Mouse (Mus musculus) hindbrain, embryonic 16.5 days (tissue): ENCODE measurements around the gene Pmm2. TPM values are rescaled to one million over a fixed set of nuclear protein-coding genes. Genes with fewer than 3 reads are reported as not detected.

Source experiments
- ATAC-seq: fragments of 200-750 bp; cut with Nextera tagmentation; 2 replicates; pipeline ENCODE4 v1.8.0; 2017; ENCODE audit warnings: moderate TSS enrichment, moderate library complexity
- H3K27ac ChIP-seq: fragments of 300-500 bp; sonication (generic); 2 replicates; pipeline ENCODE4 v1.5.1; 2014; ENCODE audit warnings: low read depth, mild to moderate bottlenecking, control low read depth, low read length, moderate library complexity
- H3K27me3 ChIP-seq: fragments of 300-500 bp; sonication (generic); replicated peaks from 2 replicates; pipeline ENCODE4 v1.6.1; 2014; ENCODE audit warnings: low read length; ENCODE audit not compliant: control insufficient read depth, insufficient read depth
- H3K36me3 ChIP-seq: fragments of 300-500 bp; sonication (generic); 2 replicates; pipeline ENCODE4 v1.6.1; 2014; ENCODE audit warnings: mild to moderate bottlenecking, low read length, moderate library complexity, mixed read lengths; ENCODE audit not compliant: control insufficient read depth, insufficient read depth
- H3K4me1 ChIP-seq: fragments of 300-500 bp; sonication (generic); 2 replicates; pipeline ENCODE4 v1.6.1; 2014; ENCODE audit warnings: low read depth, low read length; ENCODE audit not compliant: control insufficient read depth, insufficient read depth
- H3K4me2 ChIP-seq: fragments of 300-500 bp; sonication (generic); 2 replicates; pipeline ENCODE4 v1.6.1; 2014; ENCODE audit warnings: mild to moderate bottlenecking, low read length, control low read depth, moderate library complexity
- H3K4me3 ChIP-seq: fragments of 300-500 bp; sonication (generic); 2 replicates; pipeline ENCODE4 v1.5.1; 2014; ENCODE audit warnings: mild to moderate bottlenecking, low read length, control low read depth, moderate library complexity
- H3K9ac ChIP-seq: fragments of 300-500 bp; sonication (generic); 2 replicates; pipeline ENCODE4 v1.6.1; 2014; ENCODE audit warnings: low read depth, mild to moderate bottlenecking, control low read depth, low read length, moderate library complexity
- H3K9me3 ChIP-seq: fragments of 300-500 bp; sonication (generic); 2 replicates; pipeline ENCODE4 v1.6.1; 2014; ENCODE audit warnings: mild to moderate bottlenecking, low read length, moderate library complexity; ENCODE audit not compliant: control insufficient read depth
- WGBS: fragments of 180-500 bp; shearing (Covaris S2); extraction: QIAGEN DNeasy Blood & Tissue Kit; methylation state at CpG from one replicate; pipeline ENCODE4 v1.1.7; 2014; 5-methylcytosine and 5-hydroxymethylcytosine counted together
- polyA plus RNA-seq: library from polyadenylated mRNA; unstranded; fragments of >200 nt; fragmentation: Nextera tagmentation; extraction: Ambion mirVana; gene quantifications from 2 replicates; pipeline ENCODE4 v1.2.1, GENCODE M21; 2015

The Pmm2 gene
- polyA plus RNA-seq, 1 experiment from 2014 or later, result 33.1 TPM

GRCm38 (mm10) chr16:8666452-8666851 is 29.0 kb downstream of the Pmm2 start:
- Histone ChIP-seq H3K9ac (no peak overlapping the region), H3K4me1 (peaks cover 43% of the 10 kb centered on the region), H3K36me3 (peaks cover 7% of the 10 kb centered on the region; the same call in 1 of the 2 replicates), H3K9me3 (no peaks in the 10 kb centered on the region), H3K27me3 (no peaks in the 10 kb centered on the region), H3K4me2 (no peak overlapping the region), H3K4me3 (no peak overlapping the region), H3K27ac (no peak overlapping the region)
- 62% methylated on average over 2 of the region's 2 CpGs for WGBS
- ATAC-seq, result no peak

- Histone ChIP-seq H3K27ac (no peak overlapping the region), H3K36me3 (peaks cover 6% of the 10 kb centered on the region; the same call in 1 of the 2 replicates), H3K27me3 (no peaks in the 10 kb centered on the region), H3K4me2 (no peak overlapping the region), H3K9me3 (no peaks in the 10 kb centered on the region), H3K4me1 (peaks cover 43% of the 10 kb centered on the region), H3K4me3 (no peak overlapping the region), H3K9ac (no peak overlapping the region)
- ATAC-seq, result no peak
- WGBS, result 81% methylated on average over 7 of the region's 7 CpGs
Measured at GRCm38 (mm10) chr16:8667261-8667660, 29.8 kb downstream of the Pmm2 start.

GRCm38 (mm10) chr16:8667814-8668213 is 30.3 kb downstream of the Pmm2 start:
- Histone ChIP-seq H3K9me3 (no peaks in the 10 kb centered on the region), H3K27me3 (no peaks in the 10 kb centered on the region), H3K4me2 (no peak overlapping the region), H3K4me3 (no peak overlapping the region), H3K4me1 (peaks cover 43% of the 10 kb centered on the region), H3K9ac (no peak overlapping the region), H3K36me3 (peaks cover under 1% of the 10 kb centered on the region; the same call in 1 of the 2 replicates), H3K27ac (no peak overlapping the region)
- ATAC-seq, result no peak
- WGBS, result 63% methylated on average over 4 of the region's 4 CpGs

- H3K27ac ChIP-seq, result no peak overlapping the region
- H3K36me3 ChIP-seq, result no peaks in the 10 kb centered on the region
- peaks cover 43% of the 10 kb centered on the region for H3K4me1 ChIP-seq
- H3K4me3 ChIP-seq, result no peak overlapping the region
- ATAC-seq, result no peak
- peak overlapping the region; percentile 28; the same call in 1 of the 2 replicates for H3K9ac ChIP-seq
- no peak overlapping the region; the same call in 1 of the 2 replicates for H3K4me2 ChIP-seq
- H3K9me3 ChIP-seq, result no peaks in the 10 kb centered on the region
- WGBS, result 35% methylated on average over 2 of the region's 2 CpGs
- H3K27me3 ChIP-seq, result no peaks in the 10 kb centered on the region
Measured at GRCm38 (mm10) chr16:8668386-8668785, 30.9 kb downstream of the Pmm2 start.

DNA sequence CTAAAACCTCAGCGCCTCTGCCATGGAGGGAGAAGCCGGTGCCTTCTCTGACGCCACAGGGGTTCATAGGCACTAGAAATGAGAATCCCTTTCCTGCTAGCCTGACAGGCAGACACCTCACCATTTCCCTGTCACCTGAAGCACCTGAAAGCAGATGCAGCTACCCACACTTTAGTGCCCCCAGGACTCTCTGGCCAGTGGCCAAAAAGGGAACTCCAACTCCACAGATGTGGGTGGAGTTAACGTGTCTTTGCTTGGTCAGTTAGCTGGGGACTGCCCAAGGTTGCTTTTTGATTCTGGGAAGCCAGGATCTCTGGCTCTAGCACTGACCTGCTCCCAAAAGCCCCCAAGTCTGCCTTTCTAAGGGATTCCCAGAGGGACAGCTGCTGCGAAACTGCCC is 32.0 kb downstream of the Pmm2 start:
- peaks cover 40% of the 10 kb centered on the region for H3K4me1 ChIP-seq
- ATAC-seq, result no peak
- WGBS, result 47% methylated on average over 5 of the region's 5 CpGs

DNA sequence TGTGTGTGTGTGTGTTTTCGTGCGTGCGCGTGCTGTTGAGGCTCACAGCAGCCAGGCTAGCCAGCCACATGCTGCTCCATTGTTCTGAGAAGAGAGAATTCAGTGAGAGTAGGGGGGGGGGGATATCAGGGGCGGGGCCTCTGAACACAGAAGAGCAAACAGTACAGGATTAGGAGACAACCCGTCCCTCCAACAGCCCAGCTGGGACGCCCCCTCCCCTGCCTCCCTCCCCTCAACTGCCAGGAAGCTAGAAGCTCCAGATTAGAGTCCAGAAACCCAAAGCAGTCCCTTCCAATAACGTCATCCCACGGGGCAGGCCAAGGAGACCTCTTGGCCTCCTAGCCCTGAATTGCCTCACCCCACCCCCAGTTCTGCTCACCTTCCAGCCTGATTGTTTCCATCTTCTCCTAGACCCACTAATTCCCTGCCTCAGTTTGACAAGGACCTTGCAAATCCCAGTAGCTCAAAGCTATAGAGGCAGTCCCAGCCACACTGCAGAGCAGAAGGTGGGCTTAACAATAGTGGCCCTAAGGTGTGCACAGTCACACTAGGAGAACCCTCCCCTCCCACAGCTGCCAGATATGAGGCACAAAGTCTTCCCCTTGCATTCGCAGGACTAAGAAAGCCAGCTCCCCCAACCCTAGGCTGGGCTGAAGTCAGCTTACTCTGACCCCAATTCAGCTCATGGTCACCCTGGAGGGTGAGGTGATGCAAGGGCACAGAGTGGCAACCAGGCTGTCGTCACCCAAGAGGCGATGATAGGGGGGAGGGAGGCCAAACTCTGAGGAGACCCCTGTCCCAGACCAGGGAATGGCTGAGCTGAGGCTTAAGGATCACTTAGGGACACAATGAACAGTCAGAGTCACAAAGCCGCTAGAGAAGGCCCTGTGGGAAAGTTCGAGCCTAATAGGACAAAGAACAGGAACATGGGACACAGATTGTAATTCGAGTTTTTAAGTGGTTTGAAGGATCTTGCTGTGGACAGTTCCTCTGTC is 32.9 kb downstream of the Pmm2 start:
- Histone ChIP-seq H3K36me3 (no peaks in the 10 kb centered on the region), H3K9ac (peak overlapping the region; percentile 87), H3K4me3 (peak overlapping the region; percentile 89), H3K4me1 (peaks cover 40% of the 10 kb centered on the region), H3K9me3 (no peaks in the 10 kb centered on the region), H3K27ac (peak overlapping the region; percentile 62), H3K4me2 (peak overlapping the region; percentile 63), H3K27me3 (no peaks in the 10 kb centered on the region)
- ATAC-seq, result peak; percentile 47
- 2% methylated on average over 13 of the region's 15 CpGs for whole genome bisulfite sequencing

More for the DNA sequence above, 32.0 kb downstream of the Pmm2 start:
- Histone ChIP-seq H3K4me2 (peak overlapping the region; percentile 63), H3K9ac (peak overlapping the region; percentile 87), H3K27me3 (no peaks in the 10 kb centered on the region), H3K36me3 (no peaks in the 10 kb centered on the region), H3K9me3 (no peaks in the 10 kb centered on the region), H3K27ac (peak overlapping the region; percentile 62), H3K4me3 (peak overlapping the region; percentile 89)

GRCm38 (mm10) chr16:8671551-8672349 is 34.3 kb downstream of the Pmm2 start, which contains the start of gene Carhsp1:
Carhsp1 (minus strand) TSS chr16:8672155.
- no peaks in the 10 kb centered on the region for H3K36me3 ChIP-seq
- no peaks in the 10 kb centered on the region for H3K27me3 ChIP-seq
- peak within 1 kb of the TSS; percentile 69 for H3K27ac ChIP-seq
- peak; percentile 91 for ATAC-seq
- H3K4me3 ChIP-seq, result peak within 1 kb of the TSS; percentile 89
- no peaks in the 10 kb centered on the region for H3K9me3 ChIP-seq
- H3K4me1 ChIP-seq, result peaks cover 37% of the 10 kb centered on the region
- under 1% methylated on average over 65 of the region's 67 CpGs for WGBS
- H3K9ac ChIP-seq, result peak within 1 kb of the TSS; percentile 87
- H3K4me2 ChIP-seq, result peak within 1 kb of the TSS; percentile 63

GRCm38 (mm10) chr16:8672350-8672687 is 34.8 kb downstream of the Pmm2 start:
- Histone ChIP-seq H3K4me2 (peak overlapping the region; percentile 63), H3K27ac (peak overlapping the region; percentile 69), H3K36me3 (no peaks in the 10 kb centered on the region), H3K9ac (peak overlapping the region; percentile 87), H3K9me3 (no peaks in the 10 kb centered on the region), H3K4me3 (peak overlapping the region; percentile 89), H3K27me3 (no peaks in the 10 kb centered on the region), H3K4me1 (peaks cover 33% of the 10 kb centered on the region)
- no peak for ATAC-seq
- under 1% methylated on average over 17 of the region's 18 CpGs for WGBS

- Histone ChIP-seq H3K9me3 (no peaks in the 10 kb centered on the region), H3K27ac (no peak overlapping the region), H3K4me1 (peaks cover 28% of the 10 kb centered on the region), H3K27me3 (no peaks in the 10 kb centered on the region), H3K4me2 (peak overlapping the region; percentile 63), H3K4me3 (peak overlapping the region; percentile 89; the same call in 1 of the 2 replicates), H3K9ac (no peak overlapping the region), H3K36me3 (no peaks in the 10 kb centered on the region)
- ATAC-seq, result no peak
Measured at GRCm38 (mm10) chr16:8672811-8673210, 35.3 kb downstream of the Pmm2 start.
